Mouse (Mus musculus) monocyte, adult 5-6 weeks (primary cell): ENCODE measurements at regions not wholly inside any gene's neighbourhood (a gene's known extent, or its start where the extent isn't known, plus 50 kb on each side); places are given as distances from the start of the nearest gene placed in this dataset.

Source experiments
- ATAC-seq: fragments of 153-309, 156-312 bp; replicated peaks from 2 replicates; pipeline ENCODE4 v1.8.0; 2017; ENCODE audit warnings: mild to moderate bottlenecking; ENCODE audit not compliant: low TSS enrichment, insufficient number of reproducible peaks, severe bottlenecking, poor library complexity, low FRiP score

- ATAC-seq, result no peak
These were observed 101.6 kb downstream of the Slc25a24 start for GRCm38 (mm10) chr3:109224526-109224925.

GRCm38 (mm10) chr3:109234275-109234674 lies 106.2 kb upstream of the Vav3 start:
- no peak for ATAC-seq

GRCm38 (mm10) chr3:109236918-109237317 lies 103.5 kb upstream of the Vav3 start:
- no peak for ATAC-seq

- no peak for ATAC-seq
These were observed 97.0 kb upstream of the Vav3 start for GRCm38 (mm10) chr3:109243491-109243890.

GRCm38 (mm10) chr3:109248801-109249200 lies 91.7 kb upstream of the Vav3 start:
- ATAC-seq, result no peak

- ATAC-seq, result no peak
These were observed 91.1 kb upstream of the Vav3 start for GRCm38 (mm10) chr3:109249359-109249758.

- ATAC-seq, result no peak
These were observed 90.5 kb upstream of the Vav3 start for GRCm38 (mm10) chr3:109249989-109250388.

GRCm38 (mm10) chr3:109251716-109252115 lies 88.7 kb upstream of the Vav3 start:
- ATAC-seq, result peak; percentile 62

- no peak for ATAC-seq
These were observed 86.3 kb upstream of the Vav3 start for GRCm38 (mm10) chr3:109254001-109254630.

GRCm38 (mm10) chr3:109254957-109255356 lies 85.5 kb upstream of the Vav3 start:
- peak; percentile 67 for ATAC-seq

- no peak for ATAC-seq
These were observed 83.7 kb upstream of the Vav3 start for GRCm38 (mm10) chr3:109256723-109257122.

- ATAC-seq, result peak; percentile 80; the same call in 1 of the 2 replicates
These were observed 73.5 kb upstream of the Vav3 start for GRCm38 (mm10) chr3:109266947-109267346.

GRCm38 (mm10) chr3:109270783-109271182 lies 69.7 kb upstream of the Vav3 start:
- ATAC-seq, result no peak

- ATAC-seq, result no peak
These were observed 67.2 kb upstream of the Vav3 start for GRCm38 (mm10) chr3:109273074-109273801.

- no peak for ATAC-seq
These were observed 66.7 kb upstream of the Vav3 start for GRCm38 (mm10) chr3:109273802-109274155.

GRCm38 (mm10) chr3:109279086-109279485 lies 61.4 kb upstream of the Vav3 start:
- ATAC-seq, result no peak

- no peak for ATAC-seq
These were observed 53.9 kb upstream of the Vav3 start for GRCm38 (mm10) chr3:109286590-109286989.
